Mouse (Mus musculus): Measurements from ENCODE around the gene Fam204a. TPM values are rescaled to one million over a fixed set of nuclear protein-coding genes. Genes with fewer than 3 reads are reported as not detected.

The Fam204a gene
- polyA plus RNA-seq (2012), result 7.5 and 9.9 TPM in 2 replicates

- no peak for TF ChIP-seq GATA1 (IDR thresholded peaks at IDR 0.05; ENCODE audit: low read length)
These were observed at the start of gene Fam204a for GRCm38 (mm10) chr19:60225899-60226844. TSS of gene Fam204a (minus strand) at chr19:60226701.

- TF ChIP-seq GATA1 (IDR thresholded peaks at IDR 0.05; ENCODE audit: low read length), result no peak
These were observed 39.3 kb upstream of the Fam204a start for GRCm38 (mm10) chr19:60265789-60266188.

- TF ChIP-seq GATA1 (IDR thresholded peaks at IDR 0.05; ENCODE audit: low read length), result no peak
These were observed 34.2 kb upstream of the Fam204a start for GRCm38 (mm10) chr19:60260689-60261088.

- TF ChIP-seq GATA1 (IDR thresholded peaks at IDR 0.05; ENCODE audit: low read length), result no peak
These were observed 25.5 kb upstream of the Fam204a start for GRCm38 (mm10) chr19:60252021-60252420.

GRCm38 (mm10) chr19:60251197-60251596, 24.7 kb upstream of the Fam204a start:
- TF ChIP-seq GATA1 (IDR thresholded peaks at IDR 0.05; ENCODE audit: low read length), result no peak

- TF ChIP-seq GATA1 (IDR thresholded peaks at IDR 0.05; ENCODE audit: low read length), result no peak
These were observed 18.7 kb upstream of the Fam204a start for GRCm38 (mm10) chr19:60245250-60245649.

GRCm38 (mm10) chr19:60242620-60243019, 16.1 kb upstream of the Fam204a start:
- no peak for TF ChIP-seq GATA1 (IDR thresholded peaks at IDR 0.05; ENCODE audit: low read length)

- no peak for TF ChIP-seq GATA1 (IDR thresholded peaks at IDR 0.05; ENCODE audit: low read length)
These were observed 15.6 kb upstream of the Fam204a start for GRCm38 (mm10) chr19:60241916-60242602.

GRCm38 (mm10) chr19:60231542-60231941, 5.0 kb upstream of the Fam204a start:
- TF ChIP-seq GATA1 (IDR thresholded peaks at IDR 0.05; ENCODE audit: low read length), result no peak

GRCm38 (mm10) chr19:60226845-60227235, 339 bp upstream of the Fam204a start:
- TF ChIP-seq GATA1 (IDR thresholded peaks at IDR 0.05; ENCODE audit: low read length), result no peak

- TF ChIP-seq GATA1 (IDR thresholded peaks at IDR 0.05; ENCODE audit: low read length), result no peak
These were observed 7.1 kb downstream of the Fam204a start for GRCm38 (mm10) chr19:60219395-60219794.

- no peak for TF ChIP-seq GATA1 (IDR thresholded peaks at IDR 0.05; ENCODE audit: low read length)
These were observed 8.5 kb downstream of the Fam204a start for GRCm38 (mm10) chr19:60217985-60218384.

- TF ChIP-seq GATA1 (IDR thresholded peaks at IDR 0.05; ENCODE audit: low read length), result no peak
These were observed 18.3 kb downstream of the Fam204a start for GRCm38 (mm10) chr19:60208173-60208572.

GRCm38 (mm10) chr19:60204176-60204575, 22.3 kb downstream of the Fam204a start:
- TF ChIP-seq GATA1 (IDR thresholded peaks at IDR 0.05; ENCODE audit: low read length), result no peak

GRCm38 (mm10) chr19:60200294-60200693, 26.2 kb downstream of the Fam204a start:
- no peak for TF ChIP-seq GATA1 (IDR thresholded peaks at IDR 0.05; ENCODE audit: low read length)

GRCm38 (mm10) chr19:60199152-60199551, 27.3 kb downstream of the Fam204a start:
- TF ChIP-seq GATA1 (IDR thresholded peaks at IDR 0.05; ENCODE audit: low read length), result no peak

All from G1E-ER4 (cell line).